21 mouse cellular contexts compared by ENCODE assay signal in the genomic region with DNA sequence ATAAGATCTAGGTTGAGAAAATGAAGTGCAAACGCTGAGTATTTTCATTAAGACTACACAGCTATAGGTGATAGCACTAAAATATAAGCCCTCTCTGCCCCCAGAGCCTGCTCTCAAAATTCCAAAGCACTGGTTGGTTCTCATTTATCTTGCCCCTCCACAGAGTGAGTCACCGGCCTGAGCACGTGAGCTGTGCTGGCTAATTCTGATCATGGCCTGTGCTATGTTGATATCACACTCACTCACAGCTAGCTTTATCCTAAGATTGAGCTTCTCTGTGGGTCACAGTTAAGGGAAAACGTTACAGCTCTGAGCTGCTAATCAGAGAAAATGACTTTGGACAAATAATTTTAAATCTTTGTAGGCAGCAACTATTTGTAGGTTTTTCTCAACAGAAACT. TPM values are rescaled to one million over a fixed set of nuclear protein-coding genes. Genes with fewer than 3 reads are reported as not detected.
DNase-seq lines count a peak whose midpoint lies in the region; ATAC-seq lines count a peak whose summit lies in the region.
"Had no signal": no experiment of that assay in that cellular context is flagged by ENCODE, and none has a peak within 500 bp of the region (broad histone marks: within the 10 kb centered on the region; RNA-seq: fewer than 3 reads in every experiment).

No protein-coding gene starts in this region.

- no peak overlapping the region for H3K27ac ChIP-seq in midbrain, embryonic 10.5 days (replicated peaks)
- H3K27ac ChIP-seq: hindbrain, postnatal 0 days; midbrain, embryonic 13.5 days; neural tube, embryonic 12.5 days had no signal

- no peaks in the 10 kb centered on the region for H3K27me3 ChIP-seq in midbrain, embryonic 10.5 days (ENCODE audit: low read depth, poor library complexity, severe bottlenecking)
- H3K27me3 ChIP-seq: midbrain, embryonic 13.5 days; neural tube, embryonic 12.5 days; Patski had no signal

- peak; percentile 44 to 60 for DNase-seq in heart, adult 18-20 months
- DNase-seq in heart, postnatal 25 days (ENCODE audit: low spot score) = no peak
- peak; percentile 81 for DNase-seq in c-Kit-positive CD71-positive TER-119-negative erythroid progenitor cells, embryonic 14.5 days (ENCODE audit: low read depth)
- peak; percentile 33 to 58 for DNase-seq in heart, postnatal 10 days
- no peak for DNase-seq in layer of hippocampus, postnatal 25 days (ENCODE audit: extremely low spot score in 1 of 2, low spot score in 1 of 2)
- no peak for DNase-seq in kidney, adult 8-10 months
- DNase-seq in midbrain, embryonic 10.5 days (ENCODE audit: low spot score) = no peak
- DNase-seq: B cell, adult 2 months; cerebellum, adult 11-12 months; kidney, postnatal 10 days; left cerebral cortex, postnatal 4 days; lung, postnatal 10 days; thymus, postnatal 4 days had no signal

- H3K36me3 ChIP-seq in midbrain, embryonic 10.5 days = peaks cover 56% of the 10 kb centered on the region

- H3K4me3 ChIP-seq in midbrain, embryonic 10.5 days = no peak overlapping the region
- H3K4me3 ChIP-seq: midbrain, embryonic 13.5 days; neural tube, embryonic 12.5 days had no signal

- intact Hi-C loops in heart, postnatal 25 days (cut with DNase I) = no loop called here
- intact Hi-C loops in heart, postnatal 10 days (cut with DNase I) = no loop called here

- ATAC-seq in megakaryocyte-erythroid progenitor cell, adult 5-6 weeks (replicated peaks; ENCODE audit: low FRiP score, low TSS enrichment, poor library complexity, severe bottlenecking) = peak; percentile 85
- ATAC-seq: hindbrain, postnatal 0 days; midbrain, embryonic 13.5 days; Patski had no signal

- H3K4me1 ChIP-seq in midbrain, embryonic 10.5 days = peaks cover 13% of the 10 kb centered on the region

- no peaks in the 10 kb centered on the region for H3K9me3 ChIP-seq in midbrain, embryonic 10.5 days (replicated peaks)
- H3K9me3 ChIP-seq: midbrain, embryonic 13.5 days; neural tube, embryonic 12.5 days had no signal

- 92% methylated on average over 4 of the region's 4 CpGs for WGBS in midbrain, embryonic 10.5 days

RNA-seq across cellular contexts. Expression of a gene that starts 2.5 kb away (rescaled TPM):
- 10 to 100 TPM; 18.2 to 20.3 TPM for total RNA-seq in heart, adult 18-20 months (2021)
- total RNA-seq in heart, postnatal 25 days (2021) = 10 to 100 TPM; 19.2 to 22.0 TPM
- total RNA-seq in heart, postnatal 10 days (2021) = 10 to 100 TPM; 27.2 to 32.3 TPM
- total RNA-seq in megakaryocyte-erythroid progenitor cell, adult 5-6 weeks (2014; fragmentation: Nextera tagmentation) = 21.0 and 27.1 TPM in 2 replicates
- total RNA-seq in megakaryocyte-erythroid progenitor cell, adult 5-6 weeks (2017) = 48.6 and 52.0 TPM in 2 replicates
- 10 to 100 TPM; 40.9 to 44.8 TPM for total RNA-seq in layer of hippocampus, postnatal 25 days (2021)
- polyA plus RNA-seq in midbrain, embryonic 10.5 days (2016; fragmentation: Nextera tagmentation; extraction: Ambion mirVana) = 19.7 and 20.2 TPM in 2 replicates

RNA-seq across cellular contexts. Expression of a gene that starts 12.0 kb away (rescaled TPM):
- total RNA-seq in heart, adult 18-20 months (2021) = 1 to 10 TPM in 1 of 2 experiments, not detected in 1; 1.7 TPM
- total RNA-seq in heart, postnatal 25 days (2021) = not detected
- total RNA-seq in heart, postnatal 10 days (2021) = under 1 TPM; 0.42 to 0.43 TPM
- total RNA-seq in megakaryocyte-erythroid progenitor cell, adult 5-6 weeks (2014; fragmentation: Nextera tagmentation) = not detected in 2 replicates
- not detected in 2 replicates for total RNA-seq in megakaryocyte-erythroid progenitor cell, adult 5-6 weeks (2017)
- total RNA-seq in layer of hippocampus, postnatal 25 days (2021) = under 1 TPM in 1 of 2 experiments, not detected in 1; 0.59 TPM
- not detected in 2 replicates for polyA plus RNA-seq in midbrain, embryonic 10.5 days (2016; fragmentation: Nextera tagmentation; extraction: Ambion mirVana)
- total RNA-seq: adrenal gland, adult 18-20 months; hindbrain, postnatal 0 days; layer of hippocampus, postnatal 14 days; left cerebral cortex, postnatal 4 days had no signal
- polyA plus RNA-seq: gonadal fat pad, adult 2 months; midbrain, embryonic 13.5 days; neural tube, embryonic 12.5 days; Patski had no signal

RNA-seq across cellular contexts. Expression of a gene that starts 33.7 kb away (rescaled TPM):
- 1 to 10 TPM; 2.1 to 3.7 TPM for total RNA-seq in heart, adult 18-20 months (2021)
- total RNA-seq in heart, postnatal 25 days (2021) = under 1 TPM; 0.22 to 0.31 TPM
- under 1 TPM; 0.14 to 0.25 TPM for total RNA-seq in heart, postnatal 10 days (2021)
- not detected in 2 replicates for total RNA-seq in megakaryocyte-erythroid progenitor cell, adult 5-6 weeks (2014; fragmentation: Nextera tagmentation)
- not detected in 2 replicates for total RNA-seq in megakaryocyte-erythroid progenitor cell, adult 5-6 weeks (2017)
- 10 to 100 TPM; 12.5 to 16.7 TPM for total RNA-seq in layer of hippocampus, postnatal 25 days (2021)
- 0.14 and 0.51 TPM in 2 replicates for polyA plus RNA-seq in midbrain, embryonic 10.5 days (2016; fragmentation: Nextera tagmentation; extraction: Ambion mirVana)

RNA-seq across cellular contexts. Expression of a gene that starts 34.1 kb away (rescaled TPM):
- 10 to 100 TPM; 15.5 to 16.8 TPM for total RNA-seq in heart, adult 18-20 months (2021)
- total RNA-seq in heart, postnatal 25 days (2021) = 10 to 100 TPM in 1 of 2 experiments, 1 to 10 TPM in 1; 8.8 to 11.9 TPM
- total RNA-seq in heart, postnatal 10 days (2021) = 1 to 10 TPM; 4.5 to 4.9 TPM
- total RNA-seq in megakaryocyte-erythroid progenitor cell, adult 5-6 weeks (2014; fragmentation: Nextera tagmentation) = not detected in 2 replicates
- total RNA-seq in megakaryocyte-erythroid progenitor cell, adult 5-6 weeks (2017) = not detected in 2 replicates
- 10 to 100 TPM; 53.7 to 60.6 TPM for total RNA-seq in layer of hippocampus, postnatal 25 days (2021)
- 10.8 and 11.0 TPM in 2 replicates for polyA plus RNA-seq in midbrain, embryonic 10.5 days (2016; fragmentation: Nextera tagmentation; extraction: Ambion mirVana)

Comparison
In these comparisons a context has a peak if more than half of its experiments do, and no peak if none do; other contexts are left out.
1. DNase-seq: peak in heart, adult 18-20 months (2 of 2), c-Kit-positive CD71-positive TER-119-negative erythroid progenitor cells, embryonic 14.5 days (single experiment) and heart, postnatal 10 days (2 of 2); none in heart, postnatal 25 days (single experiment), layer of hippocampus, postnatal 25 days (0 of 2), kidney, adult 8-10 months (0 of 2) and midbrain, embryonic 10.5 days (single experiment).